Mouse (Mus musculus) midbrain, embryonic 15.5 days (tissue): ENCODE data around the gene A030005K14Rik. TPM values are rescaled to one million over a fixed set of nuclear protein-coding genes. Genes with fewer than 3 reads are reported as not detected.

Experiments used
- ATAC-seq: fragments of 200-750 bp; cut with Nextera tagmentation; replicated peaks from 2 replicates; pipeline ENCODE4 v1.8.0; 2017; ENCODE audit warnings: moderate TSS enrichment
- H3K27ac ChIP-seq: fragments of 300-500 bp; sonication (generic); 2 replicates; pipeline ENCODE4 v1.5.1; 2015; ENCODE audit warnings: mild to moderate bottlenecking, inconsistent platforms
- H3K27me3 ChIP-seq: fragments of 300-500 bp; sonication (generic); replicated peaks from 2 replicates; pipeline ENCODE4 v1.6.1; 2015; ENCODE audit warnings: inconsistent platforms
- H3K36me3 ChIP-seq: fragments of 300-500 bp; sonication (generic); replicated peaks from 2 replicates; pipeline ENCODE4 v1.6.1; 2015; ENCODE audit warnings: inconsistent platforms
- H3K4me1 ChIP-seq: fragments of 300-500 bp; sonication (generic); 2 replicates; pipeline ENCODE4 v1.6.1; 2015; ENCODE audit warnings: inconsistent platforms
- H3K4me2 ChIP-seq: fragments of 300-500 bp; sonication (generic); 2 replicates; pipeline ENCODE4 v1.6.1; 2015; ENCODE audit warnings: inconsistent platforms, mild to moderate bottlenecking, moderate library complexity
- H3K4me3 ChIP-seq: fragments of 300-500 bp; sonication (generic); 2 replicates; pipeline ENCODE4 v1.5.1; 2015; ENCODE audit warnings: mild to moderate bottlenecking, inconsistent platforms
- H3K9ac ChIP-seq: fragments of 300-500 bp; sonication (generic); 2 replicates; pipeline ENCODE4 v1.6.1; 2015; ENCODE audit warnings: mild to moderate bottlenecking, inconsistent platforms
- H3K9me3 ChIP-seq: fragments of 300-500 bp; sonication (generic); 2 replicates; pipeline ENCODE4 v1.6.1; 2016; ENCODE audit warnings: inconsistent platforms
- WGBS: fragments of 180-500 bp; shearing (Covaris S2); methylation state at CpG from one replicate; pipeline ENCODE4 v1.1.7; 2015; ENCODE audit warnings: mixed read lengths; 5-methylcytosine and 5-hydroxymethylcytosine counted together
- polyA plus RNA-seq: library from polyadenylated mRNA; unstranded; fragments of >200 nt; fragmentation: Nextera tagmentation; extraction: Ambion mirVana; gene quantifications from 2 replicates; pipeline ENCODE4 v1.2.1, GENCODE M21; 2015

A030005K14Rik gene
- polyA plus RNA-seq, 1 experiment from 2014 or later: not detected

GRCm38 (mm10) chr1:83031950-83032349 is 27.2 kb downstream of the A030005K14Rik start:
- no peak overlapping the region for H3K4me3 ChIP-seq
- H3K4me2 ChIP-seq: no peak overlapping the region
- no peaks in the 10 kb centered on the region for H3K9me3 ChIP-seq
- no peaks in the 10 kb centered on the region for H3K36me3 ChIP-seq
- WGBS: 33% methylated on average over 1 of the region's 1 CpGs
- H3K9ac ChIP-seq: no peak overlapping the region
- no peaks in the 10 kb centered on the region for H3K4me1 ChIP-seq
- no peaks in the 10 kb centered on the region for H3K27me3 ChIP-seq
- ATAC-seq: no peak
- no peak overlapping the region for H3K27ac ChIP-seq

- no peaks in the 10 kb centered on the region for H3K36me3 ChIP-seq
- no peak overlapping the region for H3K9ac ChIP-seq
- no peak overlapping the region for H3K4me2 ChIP-seq
- no peaks in the 10 kb centered on the region for H3K9me3 ChIP-seq
- 73% methylated on average over 1 of the region's 1 CpGs for WGBS
- H3K4me3 ChIP-seq: no peak overlapping the region
- H3K27me3 ChIP-seq: no peaks in the 10 kb centered on the region
- H3K4me1 ChIP-seq: no peaks in the 10 kb centered on the region
- no peak for ATAC-seq
- H3K27ac ChIP-seq: no peak overlapping the region
Observed at GRCm38 (mm10) chr1:83016556-83016955, 42.6 kb downstream of the A030005K14Rik start.

- no peak overlapping the region for H3K9ac ChIP-seq
- no peaks in the 10 kb centered on the region for H3K9me3 ChIP-seq
- no peak for ATAC-seq
- 90% methylated on average over 10 of the region's 10 CpGs for whole genome bisulfite sequencing
- H3K27ac ChIP-seq: no peak overlapping the region
- H3K4me1 ChIP-seq: no peaks in the 10 kb centered on the region
- H3K36me3 ChIP-seq: no peaks in the 10 kb centered on the region
- no peaks in the 10 kb centered on the region for H3K27me3 ChIP-seq
- H3K4me2 ChIP-seq: no peak overlapping the region
- H3K4me3 ChIP-seq: no peak overlapping the region
Observed at GRCm38 (mm10) chr1:83015329-83015879, 43.8 kb downstream of the A030005K14Rik start.

- no peak overlapping the region for H3K4me2 ChIP-seq
Observed at GRCm38 (mm10) chr1:83014477-83014876, 44.7 kb downstream of the A030005K14Rik start.

More at GRCm38 (mm10) chr1:83014477-83014876, 44.7 kb downstream of the A030005K14Rik start:
- Histone ChIP-seq H3K27ac (no peak overlapping the region), H3K27me3 (no peaks in the 10 kb centered on the region), H3K9me3 (no peaks in the 10 kb centered on the region), H3K4me1 (no peaks in the 10 kb centered on the region), H3K36me3 (no peaks in the 10 kb centered on the region), H3K9ac (no peak overlapping the region), H3K4me3 (no peak overlapping the region)
- 93% methylated on average over 3 of the region's 3 CpGs for WGBS
- ATAC-seq: no peak

Other genes starting within 250 kb of the A030005K14Rik start
- 25.2 and 28.3 TPM in 2 replicates for gene Agfg1, start 219.9 kb downstream of the A030005K14Rik start, polyA plus RNA-seq
- gene A030005L19Rik, start 146.1 kb downstream of the A030005K14Rik start, polyA plus RNA-seq: 0.43 TPM in 1 of 2 replicates, not detected in the other
- gene A030014E15Rik, start 134.5 kb downstream of the A030005K14Rik start, polyA plus RNA-seq: not detected in 2 replicates
- not detected in 2 replicates for gene Gm6217, start 128.0 kb downstream of the A030005K14Rik start, polyA plus RNA-seq
- not detected in 2 replicates for gene A030003K21Rik, start 116.0 kb downstream of the A030005K14Rik start, polyA plus RNA-seq
- gene Gm7544, start 103.4 kb downstream of the A030005K14Rik start, polyA plus RNA-seq: not detected in 2 replicates
- not detected in 2 replicates for gene Gm47955, start 99.1 kb downstream of the A030005K14Rik start, polyA plus RNA-seq
- not detected in 2 replicates for gene Gm47959, start 58.8 kb downstream of the A030005K14Rik start, polyA plus RNA-seq
- gene Slc19a3, start 20.9 kb downstream of the A030005K14Rik start, polyA plus RNA-seq: 0.87 and 0.94 TPM in 2 replicates
- gene Krtap28-10, start 16.9 kb downstream of the A030005K14Rik start, polyA plus RNA-seq: not detected in 2 replicates
- not detected in 2 replicates for gene Gm47969, start 14.4 kb downstream of the A030005K14Rik start, polyA plus RNA-seq
- not detected in 2 replicates for gene Krtap28-13, start 1.6 kb upstream of the A030005K14Rik start, polyA plus RNA-seq
- not detected in 2 replicates for gene Ccl20, start 57.4 kb upstream of the A030005K14Rik start, polyA plus RNA-seq
- gene Daw1, start 100.4 kb upstream of the A030005K14Rik start, polyA plus RNA-seq: 1.2 and 1.9 TPM in 2 replicates